Mouse (Mus musculus) ES-Bruce4 (cell line): ENCODE results near the gene Bzw2. TPM values are rescaled to one million over a fixed set of nuclear protein-coding genes. Genes with fewer than 3 reads are reported as not detected.

Experiments used
- H3K27ac ChIP-seq: 2 replicates; pipeline ENCODE4 v1.5.1; 2012; ENCODE audit warnings: low read length, inconsistent platforms; ENCODE audit not compliant: insufficient read depth
- H3K27me3 ChIP-seq: 2 replicates; pipeline ENCODE4 v1.6.1; 2012; ENCODE audit warnings: mild to moderate bottlenecking, low read length, inconsistent platforms; ENCODE audit not compliant: control insufficient read depth, poor library complexity, insufficient read depth, severe bottlenecking
- H3K36me3 ChIP-seq: 2 replicates; pipeline ENCODE4 v1.6.1; 2012; ENCODE audit warnings: inconsistent platforms, mild to moderate bottlenecking, low read length, moderate library complexity; ENCODE audit not compliant: control insufficient read depth, poor library complexity, insufficient read depth, severe bottlenecking
- H3K4me1 ChIP-seq: one replicate; pipeline ENCODE4 v1.8.1; 2011; ENCODE audit warnings: low read length; ENCODE audit not compliant: control insufficient read depth, insufficient read depth
- H3K4me3 ChIP-seq: 2 replicates; pipeline ENCODE4 v1.5.1; 2011; ENCODE audit warnings: low read depth, mild to moderate bottlenecking, low read length
- H3K9ac ChIP-seq: 2 replicates; pipeline ENCODE4 v1.6.1; 2012; ENCODE audit warnings: low read depth, mild to moderate bottlenecking, inconsistent platforms; ENCODE audit not compliant: poor library complexity, severe bottlenecking
- H3K9me3 ChIP-seq: replicated peaks from 2 replicates; pipeline ENCODE4 v1.6.1; 2012; ENCODE audit warnings: mild to moderate bottlenecking, low read length, inconsistent platforms; ENCODE audit not compliant: control insufficient read depth, poor library complexity, insufficient read depth, severe bottlenecking
- CTCF ChIP-seq: IDR thresholded peaks from one replicate; pipeline ENCODE4 v1.8.1; 2011; ENCODE audit warnings: low read depth, low read length
- EP300 ChIP-seq: IDR thresholded peaks from 2 replicates; pipeline ENCODE4 v1.6.1; 2011; ENCODE audit warnings: low read depth, low read length; ENCODE audit not compliant: insufficient read depth
- POLR2A ChIP-seq: IDR thresholded peaks from one replicate; pipeline ENCODE4 v1.8.1; 2011; ENCODE audit warnings: low read length; ENCODE audit not compliant: insufficient read depth
- polyA plus RNA-seq: library from polyadenylated mRNA; stranded (reverse); fragments of >200 nt; gene quantifications from 2 replicates; pipeline ENCODE4 v1.2.4, GENCODE M21; 2011; ENCODE audit warnings: low read depth; ENCODE audit not compliant: missing spikeins, insufficient read depth, insufficient read length

Gene Bzw2
- polyA plus RNA-seq, 1 experiment, result 190 TPM

DNA sequence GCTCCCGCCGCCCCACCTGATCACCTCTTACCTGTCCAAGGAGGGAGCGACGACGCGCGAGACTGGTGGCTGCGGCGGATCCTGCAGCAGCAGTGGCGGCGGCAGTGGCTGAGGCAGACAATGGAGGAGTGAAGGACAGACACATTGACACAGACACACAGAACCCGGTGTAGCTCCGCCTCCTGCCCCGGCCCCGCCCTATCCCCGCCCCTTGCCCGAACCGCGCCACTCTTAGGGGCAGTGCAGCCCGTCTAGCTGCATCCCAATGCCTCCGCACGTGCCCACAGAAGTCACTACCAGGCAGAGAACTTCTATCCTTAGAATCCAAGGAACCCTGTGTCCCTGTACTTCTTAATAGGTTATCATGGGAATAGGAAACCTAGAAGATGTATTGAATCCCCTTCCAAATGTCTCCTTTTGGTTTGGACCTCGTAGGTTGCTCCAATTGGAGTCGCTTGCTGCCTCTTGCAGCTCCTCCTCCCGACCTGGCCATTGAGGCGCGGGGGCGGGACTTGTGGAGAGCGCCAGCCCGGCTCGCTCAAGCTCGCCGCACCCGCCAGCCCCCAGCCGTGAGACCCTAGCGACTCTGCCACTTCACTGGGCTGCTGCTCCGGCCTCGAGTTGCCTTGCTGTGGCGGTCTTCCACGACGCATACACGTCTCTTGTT lies 1.1 kb downstream of the Bzw2 start, which contains the start of gene Ankmy2:
TSS of gene Ankmy2 (plus strand) at position 478 of the 667 bp plus-strand sequence.
- TF ChIP-seq CTCF, result no peak
- peak; percentile 88 for TF ChIP-seq POLR2A
- Histone ChIP-seq H3K9me3 (no peaks in the 10 kb centered on the region), H3K4me1 (peaks cover 2% of the 10 kb centered on the region), H3K36me3 (0 out of 2 replicates have a peak, but pooled peaks cover 2% of the 10 kb centered on the region), H3K27me3 (no peaks in the 10 kb centered on the region), H3K27ac (peak within 1 kb of the TSS; percentile 16), H3K4me3 (peak within 1 kb of the TSS; percentile 96), H3K9ac (peak within 1 kb of the TSS; percentile 88)

DNA sequence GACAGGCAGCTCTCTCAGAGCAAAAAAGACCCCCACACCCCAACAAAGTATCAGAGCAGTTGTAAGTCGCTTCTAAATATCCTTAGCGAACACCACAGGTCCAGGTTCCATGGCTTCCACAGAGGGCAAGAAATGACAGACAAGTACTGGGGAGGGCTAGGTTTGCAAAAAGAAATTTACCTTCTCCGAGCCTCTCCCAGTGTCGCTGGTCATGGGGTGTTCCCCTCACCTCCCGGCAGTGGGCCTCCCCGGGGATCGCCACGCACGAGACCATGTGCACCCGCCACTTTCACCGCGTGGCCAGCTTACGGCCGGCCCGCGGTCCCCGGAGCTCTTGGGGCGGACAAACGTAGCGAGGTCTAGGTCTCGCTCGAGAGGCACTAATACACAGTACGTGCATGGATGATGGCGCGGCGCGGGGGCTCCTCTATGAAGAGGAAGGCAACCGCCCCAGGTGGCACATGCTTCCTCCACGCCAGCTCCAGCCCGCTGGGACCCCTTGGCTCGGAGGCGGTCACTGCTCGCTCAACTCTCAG lies 1.7 kb downstream of the Bzw2 start:
- H3K4me1 ChIP-seq, result peaks cover 2% of the 10 kb centered on the region
- peak overlapping the region; percentile 96 for H3K4me3 ChIP-seq
- H3K36me3 ChIP-seq, result 0 out of 2 replicates have a peak, but pooled peaks cover 2% of the 10 kb centered on the region
- peak overlapping the region; percentile 88 for H3K9ac ChIP-seq
- H3K27me3 ChIP-seq, result no peaks in the 10 kb centered on the region
- TF ChIP-seq POLR2A (no peak), EP300 (no peak), CTCF (no peak)
- no peak overlapping the region for H3K27ac ChIP-seq
- no peaks in the 10 kb centered on the region for H3K9me3 ChIP-seq

DNA sequence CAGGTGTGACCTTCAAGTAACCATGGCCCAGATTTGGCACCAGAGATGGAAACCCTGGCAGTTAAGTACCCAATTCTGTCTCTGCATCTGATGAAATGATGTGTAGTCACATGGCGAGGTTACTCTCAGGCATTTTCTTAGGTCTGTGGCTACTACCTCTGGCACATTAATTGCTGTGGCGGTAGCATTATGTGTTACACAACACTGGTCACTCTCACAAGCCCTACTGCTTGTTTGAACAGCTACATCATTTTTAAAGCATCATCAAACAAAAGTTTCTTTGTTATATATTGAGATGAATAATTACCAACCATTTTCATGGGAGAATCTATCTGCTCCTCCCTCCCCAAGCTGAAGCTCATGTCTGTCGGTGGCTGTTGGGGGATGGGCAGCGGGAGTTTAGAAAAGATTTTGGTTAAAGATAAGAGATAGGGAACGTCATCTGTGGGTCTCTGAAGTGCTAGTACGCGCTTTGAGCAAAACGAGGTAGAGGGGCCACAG lies 2.7 kb downstream of the Bzw2 start:
- Histone ChIP-seq H3K27me3 (no peaks in the 10 kb centered on the region), H3K9ac (peak overlapping the region; percentile 88), H3K4me3 (peak overlapping the region; percentile 80), H3K9me3 (no peaks in the 10 kb centered on the region), H3K36me3 (0 out of 2 replicates have a peak, but pooled peaks cover 2% of the 10 kb centered on the region), H3K4me1 (peaks cover 2% of the 10 kb centered on the region), H3K27ac (no peak overlapping the region)
- no peak for TF ChIP-seq POLR2A

DNA sequence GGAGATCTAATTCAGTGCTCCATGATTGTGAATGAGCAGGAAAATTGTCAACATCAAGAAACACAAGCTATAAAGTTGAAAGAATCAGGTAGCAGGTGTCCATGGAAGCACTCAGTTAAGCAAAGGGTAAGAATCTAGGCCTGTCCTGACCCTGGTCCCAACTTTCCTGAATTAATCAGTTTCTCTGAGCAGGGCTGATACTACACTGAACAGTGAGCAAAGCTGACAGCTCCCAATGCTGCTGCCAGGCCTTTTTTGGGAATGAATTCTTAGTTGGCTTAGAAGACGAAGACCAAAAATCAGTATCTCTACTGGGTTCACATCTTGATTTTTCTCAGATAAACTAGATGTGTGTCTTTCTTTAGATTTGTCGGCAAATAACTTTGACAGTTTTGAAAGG lies 7.1 kb downstream of the Bzw2 start:
- H3K36me3 ChIP-seq, result peaks cover 2% of the 10 kb centered on the region; the same call in 1 of the 2 replicates
- H3K27me3 ChIP-seq, result no peaks in the 10 kb centered on the region
- H3K9ac ChIP-seq, result no peak overlapping the region
- TF ChIP-seq EP300 (no peak), CTCF (no peak), POLR2A (no peak)
- no peak overlapping the region for H3K27ac ChIP-seq
- no peak overlapping the region for H3K4me3 ChIP-seq
- peaks cover 3% of the 10 kb centered on the region for H3K4me1 ChIP-seq
- H3K9me3 ChIP-seq, result no peaks in the 10 kb centered on the region

DNA sequence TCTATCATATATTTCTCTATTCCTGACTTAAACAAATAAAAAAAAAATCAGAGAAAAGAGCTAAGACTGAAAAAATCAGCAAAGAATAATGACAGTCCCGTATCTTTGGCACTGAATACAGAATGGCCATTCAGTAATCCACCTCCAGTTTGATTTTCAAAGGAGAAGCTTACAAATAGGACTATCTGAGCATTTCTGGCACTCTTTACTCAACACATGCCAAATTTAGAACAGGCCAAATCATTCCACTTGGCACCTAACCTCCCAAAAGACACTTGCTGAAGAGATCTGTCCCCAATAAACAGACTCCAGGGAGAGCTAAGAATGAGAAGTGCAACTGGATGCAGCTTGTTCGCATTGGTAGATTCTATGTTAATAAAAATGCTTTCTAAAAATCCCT lies 7.6 kb downstream of the Bzw2 start:
- no peak overlapping the region for H3K27ac ChIP-seq
- peaks cover 4% of the 10 kb centered on the region for H3K4me1 ChIP-seq
- TF ChIP-seq EP300, result no peak
- no peak for TF ChIP-seq POLR2A
- no peak for TF ChIP-seq CTCF
- H3K9me3 ChIP-seq, result no peaks in the 10 kb centered on the region
- no peaks in the 10 kb centered on the region for H3K27me3 ChIP-seq
- no peak overlapping the region for H3K9ac ChIP-seq
- no peak overlapping the region for H3K4me3 ChIP-seq
- H3K36me3 ChIP-seq, result peaks cover 2% of the 10 kb centered on the region; the same call in 1 of the 2 replicates
